Mouse (Mus musculus): ENCODE data around the gene Mindy4.

The Mindy4 gene

GRCm38 (mm10) chr6:55258428-55259325 is 55.5 kb downstream of the Mindy4 start:
- no peak for DNase-seq

DNA sequence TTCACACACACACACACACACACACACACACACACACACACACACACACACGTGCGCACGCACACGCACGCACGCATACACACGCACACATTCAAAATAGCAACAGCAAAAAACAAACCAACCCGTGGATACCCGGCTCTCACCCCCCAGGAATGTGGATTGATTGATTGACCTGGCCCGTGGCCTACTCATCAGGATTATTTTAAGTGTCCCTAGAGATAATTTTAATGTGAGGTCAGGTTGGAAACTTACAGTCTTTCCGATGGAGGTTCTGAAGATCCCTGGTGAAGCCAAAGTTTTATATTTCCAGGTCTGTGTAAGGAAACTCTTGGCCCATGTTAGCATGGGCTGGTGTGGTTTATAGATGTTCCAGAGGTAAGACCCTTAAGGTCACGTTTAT is 59.0 kb downstream of the Mindy4 start:
- no peak for DNase-seq

DNA sequence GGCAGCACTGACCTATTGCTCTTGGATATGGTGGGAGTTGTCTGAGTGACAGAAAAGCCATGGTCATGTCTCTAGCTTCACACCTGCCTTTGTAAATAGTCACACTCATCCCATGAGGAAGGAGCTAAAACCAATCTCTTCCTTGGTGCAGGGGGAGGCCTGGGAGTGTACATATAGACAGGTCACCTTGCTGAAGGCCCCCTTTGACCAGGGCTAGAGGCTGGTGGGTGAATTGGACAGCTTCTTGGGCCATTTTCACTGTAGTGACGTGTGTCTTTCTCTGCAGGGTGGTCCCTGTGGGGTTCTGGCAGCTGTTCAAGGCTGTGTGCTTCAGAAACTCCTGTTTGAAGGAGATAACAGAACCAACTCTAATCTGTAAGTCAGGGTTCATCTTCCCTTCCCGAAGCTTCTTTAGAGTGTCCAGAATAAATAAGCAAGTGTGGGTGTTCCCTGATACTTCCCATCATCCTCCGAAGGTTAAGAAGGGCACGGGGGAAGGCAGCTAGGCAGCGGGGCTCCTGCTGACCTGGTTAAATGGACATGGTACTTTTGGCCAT is 60.4 kb downstream of the Mindy4 start:
- no peak for DNase-seq

GRCm38 (mm10) chr6:55264741-55265366 is 61.7 kb downstream of the Mindy4 start:
- no peak for DNase-seq

- no peak for DNase-seq
These were observed 69.8 kb downstream of the Mindy4 start for GRCm38 (mm10) chr6:55272952-55273351.

GRCm38 (mm10) chr6:55273463-55273862 is 70.3 kb downstream of the Mindy4 start:
- peak; percentile 16 for DNase-seq

- DNase-seq = no peak
These were observed 71.8 kb downstream of the Mindy4 start for GRCm38 (mm10) chr6:55275000-55275399.

DNA sequence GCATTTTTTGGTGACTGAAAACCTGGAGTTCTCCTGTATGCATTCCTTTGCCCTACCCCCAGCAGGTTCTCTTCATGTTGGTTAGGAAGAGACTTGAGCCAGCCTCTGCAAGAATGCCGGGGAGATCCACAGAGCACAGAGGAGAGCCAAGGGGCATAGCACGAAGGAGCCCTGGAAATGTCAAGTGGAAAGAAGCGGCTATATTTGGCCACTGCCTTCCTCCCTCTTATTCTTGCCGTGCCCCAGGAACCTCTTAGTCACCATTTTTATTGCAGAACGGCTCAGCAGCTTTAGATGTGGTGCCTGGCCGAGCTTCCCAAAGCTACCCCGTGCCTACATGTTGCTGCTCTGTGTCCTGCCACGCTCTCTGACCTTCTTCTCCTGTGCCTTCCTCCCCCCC is 72.6 kb downstream of the Mindy4 start:
- DNase-seq = no peak

DNA sequence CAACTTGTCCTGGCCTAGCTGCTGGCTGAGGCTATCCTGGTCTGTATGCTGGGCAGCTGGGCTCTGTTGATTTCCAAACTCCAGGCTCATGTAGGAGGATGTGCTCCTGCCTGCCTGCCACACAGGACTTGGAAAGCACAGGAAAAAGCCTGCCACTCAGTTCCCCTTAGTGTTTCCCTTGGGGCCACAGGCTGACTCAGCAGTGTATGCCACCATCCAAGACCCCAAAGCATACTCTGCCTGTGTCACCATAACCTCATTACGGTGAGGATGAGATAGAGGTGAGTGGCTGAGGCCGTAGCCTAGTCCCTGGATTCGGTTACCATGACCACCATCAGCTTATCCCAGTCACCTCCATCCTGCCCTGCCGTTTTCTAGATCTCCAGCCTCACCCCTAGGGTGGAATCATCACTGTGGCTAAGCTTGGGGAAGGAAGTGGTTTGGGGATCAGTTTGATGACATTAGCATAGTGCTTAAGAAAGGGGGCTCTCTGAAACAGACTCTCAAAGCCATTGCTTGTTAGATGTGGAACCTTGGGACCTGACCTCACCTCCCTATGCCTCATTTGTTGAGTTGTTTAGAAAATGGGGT is 73.6 kb downstream of the Mindy4 start:
- no peak for DNase-seq

- no peak for DNase-seq
These were observed 74.9 kb downstream of the Mindy4 start for GRCm38 (mm10) chr6:55278086-55278485.

DNA sequence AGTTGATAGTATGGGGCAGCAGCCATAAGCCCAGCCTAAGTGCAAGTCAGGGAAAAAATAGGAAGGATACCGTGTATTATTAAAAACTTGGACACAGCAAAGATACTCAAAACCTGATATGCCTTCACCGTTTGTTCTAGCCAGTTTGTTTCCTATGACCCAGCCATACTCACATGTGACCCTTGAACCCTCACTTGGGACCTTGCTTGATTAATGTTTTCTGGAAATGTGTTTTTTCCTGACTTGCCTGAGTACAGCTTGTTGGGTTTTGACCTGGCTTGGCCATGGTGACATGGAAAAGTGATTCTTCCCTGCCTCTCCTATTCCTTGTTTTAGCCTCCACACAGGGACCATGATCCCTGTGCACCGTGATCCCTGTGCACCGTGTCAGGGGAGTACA is 75.3 kb downstream of the Mindy4 start:
- no peak for DNase-seq

GRCm38 (mm10) chr6:55280979-55281378 is 77.8 kb downstream of the Mindy4 start:
- DNase-seq = no peak

DNA sequence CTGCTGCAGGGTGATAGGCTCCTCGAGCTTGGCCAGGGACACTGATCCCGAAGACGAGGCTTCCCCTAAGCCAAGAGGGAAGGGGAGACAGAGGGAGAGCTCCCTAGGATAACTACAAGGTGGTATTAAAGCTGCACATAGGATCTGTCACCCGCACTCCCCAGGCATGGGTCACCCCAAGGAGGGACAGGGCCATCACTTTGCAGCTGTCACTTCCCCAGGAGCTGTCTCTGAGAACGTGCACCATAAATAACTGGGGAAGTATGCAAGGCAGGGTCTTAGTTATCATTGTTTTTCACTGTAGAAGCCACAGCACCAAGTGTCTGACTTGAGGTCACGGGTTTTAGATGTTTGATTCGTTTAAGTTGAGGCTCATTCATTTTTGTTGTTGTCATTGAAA is 78.5 kb downstream of the Mindy4 start:
- no peak for DNase-seq

DNA sequence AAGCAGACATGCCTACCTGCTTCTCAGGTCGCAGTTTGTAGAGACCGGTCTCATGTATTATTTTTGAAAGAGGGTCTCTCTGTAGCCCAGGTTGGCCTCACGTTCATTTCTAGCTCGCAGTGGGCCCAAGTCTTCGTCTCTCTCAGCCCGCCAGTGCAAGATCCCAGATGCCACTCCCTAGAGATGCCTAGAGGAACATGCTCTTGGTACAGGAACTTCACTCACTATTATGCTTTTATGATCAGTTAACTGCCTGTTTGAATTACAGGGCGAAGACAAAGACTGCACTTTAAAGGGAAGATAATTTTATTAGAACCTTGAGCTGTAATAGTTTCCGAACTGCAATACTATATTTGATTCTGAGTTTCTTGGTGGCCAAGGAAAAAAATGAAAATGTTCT is 79.2 kb downstream of the Mindy4 start:
- DNase-seq = no peak

DNA sequence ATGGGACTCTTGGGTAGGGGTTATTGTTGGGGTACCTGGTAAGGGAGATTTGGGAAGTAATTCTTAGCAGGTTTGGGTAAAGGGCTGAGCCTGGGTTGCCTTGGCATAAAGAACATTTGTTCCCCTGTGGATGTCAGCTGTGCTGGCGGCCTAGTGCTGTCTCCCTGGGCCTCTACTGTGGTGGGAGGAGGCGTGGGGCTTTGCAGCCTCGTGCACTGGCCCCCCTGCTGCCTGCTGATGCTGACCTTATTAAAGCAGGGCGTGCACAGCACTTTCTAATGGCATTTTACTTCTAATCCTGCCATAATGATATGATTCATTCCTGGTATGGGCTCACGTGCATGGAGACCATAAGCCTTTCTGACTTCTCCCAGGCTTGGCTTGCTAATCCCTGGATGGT is 82.0 kb downstream of the Mindy4 start:
- no peak for DNase-seq

DNA sequence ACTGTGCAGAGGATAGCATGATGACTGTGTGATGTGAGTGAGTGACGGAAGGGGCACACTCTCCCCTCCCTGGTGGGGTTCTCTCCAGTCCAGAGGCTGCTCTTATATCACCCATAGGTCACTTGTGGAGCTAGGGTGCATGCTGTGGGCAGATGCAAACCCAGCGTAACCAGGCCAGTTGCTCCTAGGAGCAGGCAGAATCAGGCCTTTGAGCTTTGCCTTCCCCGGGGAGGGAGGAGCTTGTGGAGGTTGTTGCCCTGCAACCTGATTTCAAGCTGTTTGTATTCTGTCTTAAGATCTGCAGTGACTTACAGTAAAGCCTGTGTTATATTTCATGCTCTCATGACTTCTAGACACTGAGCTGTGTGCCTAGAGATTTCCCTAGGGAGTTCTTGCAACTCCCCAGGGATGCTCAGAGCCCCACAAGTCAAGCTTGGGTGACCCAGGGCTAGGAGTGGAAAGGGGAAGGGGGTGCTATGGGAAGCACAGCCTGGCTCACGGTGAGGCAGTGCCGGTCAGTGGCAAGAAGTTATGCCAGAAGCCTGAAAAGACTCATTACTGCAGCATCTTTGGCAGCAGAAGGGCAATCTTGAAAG is 84.9 kb downstream of the Mindy4 start:
- DNase-seq = no peak

DNA sequence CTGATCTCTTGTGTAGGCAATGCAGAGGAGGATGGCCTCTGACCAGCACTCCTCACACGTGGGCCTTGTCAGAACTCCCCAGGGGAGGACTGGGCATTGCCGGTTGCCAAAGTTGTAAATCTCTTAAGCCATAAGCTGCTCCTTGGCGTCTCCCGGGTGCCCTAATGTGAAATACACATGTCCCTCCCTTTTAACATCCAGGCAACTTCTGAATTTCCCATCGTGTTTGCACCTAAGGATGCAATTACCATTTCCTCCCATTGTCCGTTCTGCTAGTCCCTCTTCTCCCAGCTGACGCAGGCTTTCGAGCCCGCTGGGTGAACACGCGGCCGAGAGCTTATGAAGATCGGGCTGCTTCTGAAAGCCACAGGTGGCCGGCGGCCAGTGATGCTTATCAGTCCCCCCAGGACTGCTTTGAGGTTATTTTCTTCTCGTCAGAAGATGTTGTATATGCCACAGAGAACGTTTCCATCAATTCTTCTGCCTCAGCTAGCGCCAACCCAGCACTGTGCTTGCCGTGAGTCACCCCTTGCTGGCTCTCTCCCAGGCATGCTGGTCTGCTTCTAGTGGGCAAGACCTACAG is 91.5 kb downstream of the Mindy4 start:
- no peak for DNase-seq

- no peak for DNase-seq
These were observed 92.1 kb downstream of the Mindy4 start for GRCm38 (mm10) chr6:55295325-55295724.

GRCm38 (mm10) chr6:55299482-55299881 is 96.3 kb downstream of the Mindy4 start:
- DNase-seq = no peak

- no peak for DNase-seq
These were observed 96.7 kb downstream of the Mindy4 start for GRCm38 (mm10) chr6:55299917-55300316.

- DNase-seq = no peak
These were observed 97.5 kb downstream of the Mindy4 start for GRCm38 (mm10) chr6:55300704-55301103.

- no peak for DNase-seq
These were observed 107.0 kb downstream of the Mindy4 start for GRCm38 (mm10) chr6:55310179-55310578.

- no peak for DNase-seq
These were observed 108.8 kb downstream of the Mindy4 start for GRCm38 (mm10) chr6:55311962-55312361.
